Mouse (Mus musculus): ENCODE measurements at regions not wholly inside any gene's neighbourhood (a gene's known extent, or its start where the extent isn't known, plus 50 kb on each side); places are given as distances from the start of the nearest gene placed in this dataset.

- DNase-seq: no peak
These were observed 240.6 kb downstream of the Mycn start for GRCm38 (mm10) chr12:12701060-12701667.

- no peak for DNase-seq
These were observed 247.6 kb downstream of the Mycn start for GRCm38 (mm10) chr12:12693838-12694777.

GRCm38 (mm10) chr12:12687376-12687775, 254.3 kb downstream of the Mycn start:
- DNase-seq: no peak

- DNase-seq: no peak
These were observed 256.5 kb downstream of the Mycn start for GRCm38 (mm10) chr12:12685217-12685522.

- no peak for DNase-seq
These were observed 257.1 kb downstream of the Mycn start for GRCm38 (mm10) chr12:12684481-12685216.

- no peak for DNase-seq
These were observed 257.8 kb downstream of the Mycn start for GRCm38 (mm10) chr12:12683733-12684470.

- no peak for DNase-seq
These were observed 260.6 kb downstream of the Mycn start for GRCm38 (mm10) chr12:12681101-12681500.

GRCm38 (mm10) chr12:12680371-12680921, 261.3 kb downstream of the Mycn start:
- no peak for DNase-seq

GRCm38 (mm10) chr12:12676676-12677075, 265.0 kb downstream of the Mycn start:
- no peak for DNase-seq

- no peak for DNase-seq
These were observed 271.8 kb downstream of the Mycn start for GRCm38 (mm10) chr12:12669931-12670330.

GRCm38 (mm10) chr12:12668919-12669318, 272.8 kb downstream of the Mycn start:
- DNase-seq: no peak

- no peak for DNase-seq
These were observed 286.1 kb downstream of the Mycn start for GRCm38 (mm10) chr12:12655611-12656010.

- DNase-seq: no peak
These were observed 286.5 kb downstream of the Mycn start for GRCm38 (mm10) chr12:12655184-12655583.

GRCm38 (mm10) chr12:12652361-12652760, 289.4 kb downstream of the Mycn start:
- no peak for DNase-seq

GRCm38 (mm10) chr12:12650309-12650708, 291.4 kb downstream of the Mycn start:
- DNase-seq: no peak

GRCm38 (mm10) chr12:12647467-12647866, 294.2 kb downstream of the Mycn start:
- no peak for DNase-seq

GRCm38 (mm10) chr12:12645183-12645582, 296.5 kb downstream of the Mycn start:
- no peak for DNase-seq

GRCm38 (mm10) chr12:12643247-12643963, 298.3 kb downstream of the Mycn start:
- DNase-seq: no peak

- DNase-seq: no peak
These were observed 306.4 kb downstream of the Mycn start for GRCm38 (mm10) chr12:12635308-12635707.

GRCm38 (mm10) chr12:12627597-12627996, 314.1 kb downstream of the Mycn start:
- DNase-seq: no peak

- DNase-seq: no peak
These were observed 315.9 kb downstream of the Mycn start for GRCm38 (mm10) chr12:12625788-12626187.
